Mouse (Mus musculus): Measurements from ENCODE around the gene Svop. TPM values are rescaled to one million over a fixed set of nuclear protein-coding genes. Genes with fewer than 3 reads are reported as not detected.

The Svop gene
- polyA plus RNA-seq, 1 experiment from 2014 or later, result 113 TPM

DNA sequence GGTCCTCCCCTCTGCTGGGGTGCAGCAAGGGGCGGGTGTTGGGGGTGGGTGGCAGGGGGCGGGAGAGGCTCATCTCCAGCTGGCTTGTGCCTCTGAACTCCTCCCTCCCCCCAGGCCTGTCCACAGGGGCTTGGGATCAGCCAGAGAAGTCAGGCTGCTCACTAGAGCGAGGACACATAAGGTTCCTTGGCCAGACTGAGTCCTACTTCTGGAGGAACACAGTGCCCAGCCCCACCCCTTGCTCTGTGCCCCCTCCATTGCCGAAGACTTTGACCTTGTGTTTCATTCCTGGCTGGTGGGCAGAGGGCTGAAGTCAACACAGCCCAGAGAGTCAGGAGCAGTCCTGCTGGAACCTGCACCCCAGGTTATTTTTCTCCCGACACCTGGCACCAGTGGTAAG is 87.8 kb downstream of the Svop start, which contains the start of gene Dao:
Dao (plus strand) TSS at position 162 of the 400 bp plus-strand sequence.
- Histone ChIP-seq H3K4me3 (ENCODE audit: low read depth, low read length) (no peak within 1 kb of the TSS), H3K27ac (ENCODE audit: low read length) (no peak within 1 kb of the TSS), H3K4me2 (ENCODE audit: low read length) (no peak within 1 kb of the TSS), H3K9ac (ENCODE audit: low read depth, low read length) (no peak within 1 kb of the TSS), H3K27me3 (ENCODE audit: control insufficient read depth, insufficient read depth, low read depth, low read length) (no peaks in the 10 kb centered on the region), H3K9me3 (replicated peaks; ENCODE audit: control insufficient read depth, low read length, poor library complexity, severe bottlenecking) (no peaks in the 10 kb centered on the region), H3K36me3 (ENCODE audit: control insufficient read depth, insufficient read depth, low read length) (no peaks in the 10 kb centered on the region), H3K4me1 (ENCODE audit: control insufficient read depth, insufficient read depth, low read length) (no peaks in the 10 kb centered on the region)
- WGBS, result 52% methylated on average over 5 of the region's 5 CpGs
- ATAC-seq, result no peak

DNA sequence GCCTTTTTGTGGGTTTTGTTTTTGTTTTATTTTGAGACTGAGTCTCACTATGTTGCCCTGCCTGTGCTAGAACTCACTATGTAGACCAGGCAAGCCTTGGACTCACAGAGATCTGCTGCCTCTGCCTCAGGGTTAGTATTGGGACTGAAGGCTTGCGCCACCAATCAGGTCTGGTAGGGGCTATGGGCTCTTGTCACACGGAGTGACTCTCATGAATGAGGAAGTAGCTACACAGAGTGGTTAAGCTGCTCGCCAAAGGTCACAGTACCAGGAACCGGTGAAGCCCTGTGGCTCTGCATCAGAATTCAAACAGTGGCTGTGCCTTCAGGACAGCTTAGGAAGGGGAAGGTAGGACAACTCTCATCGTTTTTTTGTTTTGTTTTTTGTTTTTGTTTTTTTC is 92.0 kb downstream of the Svop start:
- Histone ChIP-seq H3K9ac (ENCODE audit: low read depth, low read length) (no peak overlapping the region), H3K9me3 (replicated peaks; ENCODE audit: control insufficient read depth, low read length, poor library complexity, severe bottlenecking) (no peaks in the 10 kb centered on the region), H3K27ac (ENCODE audit: low read length) (no peak overlapping the region), H3K4me2 (ENCODE audit: low read length) (no peak overlapping the region), H3K4me1 (ENCODE audit: control insufficient read depth, insufficient read depth, low read length) (peaks cover 3% of the 10 kb centered on the region; the same call in 1 of the 2 replicates), H3K27me3 (ENCODE audit: control insufficient read depth, insufficient read depth, low read depth, low read length) (no peaks in the 10 kb centered on the region), H3K4me3 (ENCODE audit: low read depth, low read length) (no peak overlapping the region), H3K36me3 (ENCODE audit: control insufficient read depth, insufficient read depth, low read length) (no peaks in the 10 kb centered on the region)
- ATAC-seq, result no peak
- WGBS, result 59% methylated on average over 5 of the region's 5 CpGs

DNA sequence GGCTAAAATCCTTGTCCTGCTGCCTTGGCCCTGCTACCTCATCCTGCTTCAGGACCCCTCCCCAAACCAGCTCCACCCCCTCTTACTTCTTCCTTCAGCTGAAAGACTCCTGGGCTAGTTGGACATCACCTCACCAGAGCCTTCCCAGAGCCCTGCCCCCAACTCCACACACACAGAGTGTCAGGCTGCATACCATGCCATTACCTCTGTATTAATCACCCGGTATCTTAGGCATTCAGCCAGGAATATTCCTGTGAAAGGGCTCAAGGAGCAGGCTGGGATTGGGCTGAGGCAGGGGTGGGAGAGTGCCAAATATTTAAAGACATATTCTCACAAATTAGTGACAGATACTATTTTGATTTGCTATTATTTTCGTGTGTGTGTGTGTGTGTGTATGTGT is 94.9 kb downstream of the Svop start:
- no peak for ATAC-seq
- Histone ChIP-seq H3K4me3 (ENCODE audit: low read depth, low read length) (no peak overlapping the region), H3K36me3 (ENCODE audit: control insufficient read depth, insufficient read depth, low read length) (no peaks in the 10 kb centered on the region), H3K4me2 (ENCODE audit: low read length) (no peak overlapping the region), H3K4me1 (ENCODE audit: control insufficient read depth, insufficient read depth, low read length) (peaks cover 20% of the 10 kb centered on the region), H3K27me3 (ENCODE audit: control insufficient read depth, insufficient read depth, low read depth, low read length) (no peaks in the 10 kb centered on the region), H3K27ac (ENCODE audit: low read length) (no peak overlapping the region), H3K9ac (ENCODE audit: low read depth, low read length) (no peak overlapping the region), H3K9me3 (replicated peaks; ENCODE audit: control insufficient read depth, low read length, poor library complexity, severe bottlenecking) (no peaks in the 10 kb centered on the region)
- WGBS, result 43% methylated on average over 2 of the region's 2 CpGs

DNA sequence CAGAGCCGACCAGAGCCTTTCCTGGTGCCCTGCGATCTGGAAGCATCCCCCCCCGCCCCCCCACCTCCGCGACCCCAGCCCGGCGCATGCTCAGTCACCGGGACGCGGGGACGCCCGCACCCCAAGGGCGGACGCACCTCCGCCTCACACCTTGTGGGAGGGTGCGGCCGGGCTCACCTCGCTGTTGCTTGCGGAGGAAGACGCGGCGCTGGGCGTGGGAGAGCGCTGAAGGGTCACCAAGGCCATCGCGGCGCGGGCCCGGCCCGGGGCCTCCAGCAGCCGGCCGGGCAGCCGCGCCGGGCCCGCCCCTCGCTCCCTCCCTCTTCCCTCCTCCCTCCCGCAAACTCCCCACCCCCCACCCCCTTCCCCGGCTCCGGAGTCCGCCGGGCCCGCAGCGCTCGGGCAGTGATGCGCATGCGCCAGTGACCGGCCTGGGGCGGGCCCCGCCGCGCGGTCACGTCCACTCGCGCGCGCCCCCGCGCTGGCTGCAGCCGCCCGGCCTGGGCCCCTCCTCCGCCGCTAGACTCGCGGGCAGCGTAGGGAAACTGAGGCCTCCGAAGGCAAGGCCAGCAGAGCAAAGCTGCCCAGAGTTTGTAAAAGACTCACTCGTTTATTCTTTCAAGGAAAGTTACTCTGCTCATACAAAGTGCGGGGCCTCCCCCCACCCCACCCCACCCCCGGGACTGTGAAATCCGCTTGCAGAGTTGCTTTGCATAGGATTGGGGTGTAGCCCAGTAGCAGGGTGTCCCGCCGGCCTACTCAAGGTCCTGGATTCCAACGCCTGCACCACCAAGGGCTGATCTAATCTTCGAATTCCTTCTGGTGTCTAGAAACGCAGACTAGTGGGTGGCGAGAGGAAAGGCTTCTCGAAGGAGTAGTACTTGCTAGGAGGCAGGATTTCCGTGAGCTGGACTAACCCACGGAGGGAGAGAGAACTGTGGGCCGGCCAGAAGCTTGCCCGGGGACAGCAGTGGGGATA is 97.6 kb downstream of the Svop start, which contains the start of gene Ssh1:
Ssh1 (minus strand) TSS at position 408 of the 979 bp plus-strand sequence.
- Histone ChIP-seq H3K4me2 (ENCODE audit: low read length) (peak within 1 kb of the TSS; percentile 89), H3K9me3 (replicated peaks; ENCODE audit: control insufficient read depth, low read length, poor library complexity, severe bottlenecking) (no peaks in the 10 kb centered on the region), H3K4me3 (ENCODE audit: low read depth, low read length) (peak within 1 kb of the TSS; percentile 84), H3K9ac (ENCODE audit: low read depth, low read length) (peak within 1 kb of the TSS; percentile 93), H3K27ac (ENCODE audit: low read length) (peak within 1 kb of the TSS; percentile 97), H3K36me3 (ENCODE audit: control insufficient read depth, insufficient read depth, low read length) (peaks cover 3% of the 10 kb centered on the region; the same call in 1 of the 2 replicates), H3K4me1 (ENCODE audit: control insufficient read depth, insufficient read depth, low read length) (peaks cover 31% of the 10 kb centered on the region), H3K27me3 (ENCODE audit: control insufficient read depth, insufficient read depth, low read depth, low read length) (no peaks in the 10 kb centered on the region)
- WGBS, result 1% methylated on average over 58 of the region's 83 CpGs
- ATAC-seq, result peak; percentile 88

DNA sequence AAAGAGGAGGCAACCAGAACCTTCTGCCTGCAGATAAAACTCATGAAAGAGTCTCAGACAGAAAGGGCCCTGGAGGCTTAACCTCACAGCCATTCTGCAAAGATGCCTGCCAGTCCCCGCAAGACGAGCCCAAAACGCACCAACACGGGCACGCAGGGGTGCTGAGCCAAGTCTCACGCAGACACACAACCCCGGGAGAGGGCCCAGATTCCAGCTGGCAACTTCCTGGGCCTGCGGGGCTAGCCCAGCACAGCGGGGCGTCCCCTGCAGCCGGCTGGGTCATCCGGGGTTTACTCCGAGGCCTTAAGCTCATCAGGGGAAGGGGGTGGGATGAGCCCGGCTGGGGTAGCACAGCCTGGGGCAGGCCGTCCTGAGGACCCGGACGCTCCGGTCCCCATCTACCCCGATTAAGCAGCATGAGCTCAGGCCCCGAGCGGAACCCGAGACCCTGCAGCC is 98.3 kb downstream of the Svop start:
- ATAC-seq, result no peak; the same call in none of the 2 replicates
- Histone ChIP-seq H3K9ac (ENCODE audit: low read depth, low read length) (peak overlapping the region; percentile 93), H3K4me1 (ENCODE audit: control insufficient read depth, insufficient read depth, low read length) (peaks cover 31% of the 10 kb centered on the region), H3K27ac (ENCODE audit: low read length) (peak overlapping the region; percentile 97), H3K4me3 (ENCODE audit: low read depth, low read length) (peak overlapping the region; percentile 84), H3K4me2 (ENCODE audit: low read length) (peak overlapping the region; percentile 89), H3K36me3 (ENCODE audit: control insufficient read depth, insufficient read depth, low read length) (peaks cover 3% of the 10 kb centered on the region; the same call in 1 of the 2 replicates), H3K27me3 (ENCODE audit: control insufficient read depth, insufficient read depth, low read depth, low read length) (no peaks in the 10 kb centered on the region), H3K9me3 (replicated peaks; ENCODE audit: control insufficient read depth, low read length, poor library complexity, severe bottlenecking) (no peaks in the 10 kb centered on the region)
- 0% methylated on average over 22 of the region's 22 CpGs for WGBS

DNA sequence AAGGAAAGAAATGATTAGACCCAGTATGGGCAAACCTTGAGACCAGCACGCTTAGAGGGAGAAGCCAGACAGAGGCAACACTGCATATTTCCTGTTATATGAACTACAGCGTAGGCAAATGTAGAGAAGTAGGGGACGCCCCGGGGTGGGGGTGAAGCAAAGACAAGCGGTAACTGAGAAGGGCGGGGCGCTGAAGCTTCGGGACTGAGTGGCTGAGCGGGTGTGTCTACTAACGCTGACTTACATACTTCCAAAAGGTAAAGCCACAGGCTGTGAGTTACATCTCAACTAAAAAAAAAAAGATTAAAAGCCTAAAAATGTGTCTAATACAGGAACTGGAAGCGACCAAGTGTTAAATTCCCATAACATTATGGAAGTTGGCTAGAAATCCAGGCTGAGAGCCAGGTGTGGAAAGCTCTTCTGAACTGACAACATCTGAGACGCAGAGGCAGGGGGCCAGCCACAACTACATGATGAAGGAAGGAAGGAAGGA is 99.0 kb downstream of the Svop start:
- no peak for ATAC-seq

DNA sequence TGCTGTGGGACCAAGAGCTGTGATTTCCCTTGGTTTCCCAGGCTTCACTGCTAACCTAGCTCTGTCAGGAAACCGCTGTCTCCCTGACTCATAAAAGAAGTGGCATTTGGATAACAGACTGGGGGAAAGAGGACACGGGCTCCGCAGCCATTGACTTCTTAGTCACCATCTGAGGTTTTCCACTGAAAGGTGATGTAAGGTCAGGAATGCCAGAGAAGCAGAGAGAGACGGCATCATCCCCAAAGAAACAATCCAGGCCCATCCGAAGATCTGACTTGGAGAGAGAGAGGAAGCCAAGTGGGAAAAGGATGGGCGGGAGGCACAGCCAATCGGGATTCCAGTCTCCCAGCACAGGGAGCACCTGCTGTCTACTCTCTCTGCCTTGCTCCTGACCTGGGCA is 100.2 kb downstream of the Svop start:
- Histone ChIP-seq H3K9me3 (replicated peaks; ENCODE audit: control insufficient read depth, low read length, poor library complexity, severe bottlenecking) (no peaks in the 10 kb centered on the region), H3K4me1 (ENCODE audit: control insufficient read depth, insufficient read depth, low read length) (peaks cover 31% of the 10 kb centered on the region), H3K36me3 (ENCODE audit: control insufficient read depth, insufficient read depth, low read length) (peaks cover 5% of the 10 kb centered on the region; the same call in 1 of the 2 replicates), H3K9ac (ENCODE audit: low read depth, low read length) (0 out of 2 replicates have a peak overlapping the region, but pooled peaks have one; percentile 43), H3K27ac (ENCODE audit: low read length) (no peak overlapping the region), H3K4me3 (ENCODE audit: low read depth, low read length) (no peak overlapping the region), H3K4me2 (ENCODE audit: low read length) (peak overlapping the region; percentile 89; the same call in 1 of the 2 replicates), H3K27me3 (ENCODE audit: control insufficient read depth, insufficient read depth, low read depth, low read length) (no peaks in the 10 kb centered on the region)
- WGBS, result 69% methylated on average over 7 of the region's 7 CpGs
- ATAC-seq, result no peak

More for the DNA sequence above, 99.0 kb downstream of the Svop start:
- 35% methylated on average over 12 of the region's 12 CpGs for WGBS
- peaks cover 31% of the 10 kb centered on the region for H3K4me1 ChIP-seq (ENCODE audit: control insufficient read depth, insufficient read depth, low read length)
- H3K4me2 ChIP-seq (ENCODE audit: low read length), result peak overlapping the region; percentile 89
- peak overlapping the region; percentile 97 for H3K27ac ChIP-seq (ENCODE audit: low read length)
- no peaks in the 10 kb centered on the region for H3K9me3 ChIP-seq (replicated peaks; ENCODE audit: control insufficient read depth, low read length, poor library complexity, severe bottlenecking)
- H3K4me3 ChIP-seq (ENCODE audit: low read depth, low read length), result peak overlapping the region; percentile 84
- no peaks in the 10 kb centered on the region for H3K27me3 ChIP-seq (ENCODE audit: control insufficient read depth, insufficient read depth, low read depth, low read length)
- peaks cover 3% of the 10 kb centered on the region; the same call in 1 of the 2 replicates for H3K36me3 ChIP-seq (ENCODE audit: control insufficient read depth, insufficient read depth, low read length)
- H3K9ac ChIP-seq (ENCODE audit: low read depth, low read length), result peak overlapping the region; percentile 93

DNA sequence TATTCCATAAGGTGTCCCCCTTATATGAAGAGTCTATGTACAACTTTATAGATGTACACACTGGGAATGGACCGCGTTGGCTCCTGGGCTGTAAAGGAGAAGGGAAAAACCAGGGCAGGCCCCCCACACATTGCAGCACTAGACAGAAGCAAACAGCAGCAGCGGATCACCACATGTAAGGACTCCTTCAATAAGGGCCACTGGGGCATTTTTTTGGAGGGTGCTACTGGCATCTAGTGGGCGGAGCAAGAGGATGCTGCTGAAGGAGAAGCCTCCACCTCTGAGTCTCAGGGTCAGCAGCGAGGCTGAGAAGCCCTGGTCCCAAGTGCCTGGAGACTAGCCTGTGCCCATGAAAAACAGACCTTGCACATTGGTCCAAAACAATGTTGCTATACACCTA is 100.8 kb downstream of the Svop start:
- Histone ChIP-seq H3K9ac (ENCODE audit: low read depth, low read length) (no peak overlapping the region), H3K36me3 (ENCODE audit: control insufficient read depth, insufficient read depth, low read length) (peaks cover 5% of the 10 kb centered on the region; the same call in 1 of the 2 replicates), H3K4me3 (ENCODE audit: low read depth, low read length) (no peak overlapping the region), H3K27me3 (ENCODE audit: control insufficient read depth, insufficient read depth, low read depth, low read length) (no peaks in the 10 kb centered on the region), H3K4me1 (ENCODE audit: control insufficient read depth, insufficient read depth, low read length) (peaks cover 31% of the 10 kb centered on the region), H3K4me2 (ENCODE audit: low read length) (no peak overlapping the region), H3K9me3 (replicated peaks; ENCODE audit: control insufficient read depth, low read length, poor library complexity, severe bottlenecking) (no peaks in the 10 kb centered on the region), H3K27ac (ENCODE audit: low read length) (no peak overlapping the region)
- WGBS, result 81% methylated on average over 5 of the region's 5 CpGs
- no peak for ATAC-seq
